Comparison of ENCODE assay signal across 8 mouse cellular contexts in genomic region chr12:108702185-108702584, GRCm38 (mm10). TPM values are rescaled to one million over a fixed set of nuclear protein-coding genes. Genes with fewer than 3 reads are reported as not detected.
DNase-seq lines count a peak whose midpoint lies in the region; ATAC-seq and TF ChIP-seq lines count a peak whose summit lies in the region.

TSS of gene Degs2 (minus strand) at chr12:108702315.

- TF ChIP-seq POLR2A in ES-Bruce4 (IDR thresholded peaks at IDR 0.05; ENCODE audit: insufficient read depth, low read length), result no peak
- peak; percentile 89; the same call in 1 of the 2 replicates for TF ChIP-seq POLR2A in small intestine, adult 2 months (IDR thresholded peaks at IDR 0.05; ENCODE audit: low read depth, low read length)

- no peaks in the 10 kb centered on the region for H3K4me1 ChIP-seq in ES-Bruce4 (ENCODE audit: control insufficient read depth, insufficient read depth, low read length)
- no peaks in the 10 kb centered on the region for H3K4me1 ChIP-seq in hindbrain, postnatal 0 days (ENCODE audit: insufficient read depth, low read length)
- H3K4me1 ChIP-seq in liver, embryonic 15.5 days (replicated peaks), result 0 out of 2 replicates have a peak, but pooled peaks cover 7% of the 10 kb centered on the region
- H3K4me1 ChIP-seq in small intestine, adult 2 months (ENCODE audit: control insufficient read depth, insufficient read depth, insufficient read length, low read length), result peaks cover 10% of the 10 kb centered on the region; the same call in 1 of the 2 replicates

- H3K27me3 ChIP-seq in ES-Bruce4 (ENCODE audit: control insufficient read depth, insufficient read depth, low read length, poor library complexity, severe bottlenecking), result peaks cover 4% of the 10 kb centered on the region; the same call in 1 of the 2 replicates
- H3K27me3 ChIP-seq in hindbrain, postnatal 0 days (ENCODE audit: insufficient read depth, low read length), result peaks cover 10% of the 10 kb centered on the region; the same call in 1 of the 2 replicates
- peaks cover 49% of the 10 kb centered on the region for H3K27me3 ChIP-seq in liver, embryonic 15.5 days
- H3K27me3 ChIP-seq in small intestine, adult 2 months (ENCODE audit: control insufficient read depth, insufficient read depth, low read length), result no peaks in the 10 kb centered on the region

- 0 out of 2 replicates have a peak within 1 kb of the TSS, but pooled peaks have one; percentile 10 for H3K9ac ChIP-seq in ES-Bruce4 (ENCODE audit: low read depth, poor library complexity, severe bottlenecking)
- no peak within 1 kb of the TSS for H3K9ac ChIP-seq in hindbrain, postnatal 0 days (replicated peaks; ENCODE audit: low read length)
- no peak within 1 kb of the TSS for H3K9ac ChIP-seq in liver, embryonic 15.5 days

- H3K4me3 ChIP-seq in ES-Bruce4 (ENCODE audit: low read depth, low read length), result peak within 1 kb of the TSS; percentile 68
- H3K4me3 ChIP-seq in hindbrain, postnatal 0 days (ENCODE audit: low read length), result peak within 1 kb of the TSS; percentile 30
- no peak within 1 kb of the TSS; the same call in 1 of the 2 replicates for H3K4me3 ChIP-seq in liver, embryonic 15.5 days (replicated peaks)
- peak within 1 kb of the TSS; percentile 75 for H3K4me3 ChIP-seq in small intestine, adult 2 months (ENCODE audit: low read depth, low read length)

- no peak within 1 kb of the TSS for H3K27ac ChIP-seq in ES-Bruce4 (ENCODE audit: insufficient read depth, low read length)
- H3K27ac ChIP-seq in hindbrain, postnatal 0 days, result no peak within 1 kb of the TSS
- H3K27ac ChIP-seq in liver, embryonic 15.5 days (replicated peaks), result no peak within 1 kb of the TSS
- H3K27ac ChIP-seq in small intestine, adult 2 months (ENCODE audit: insufficient read depth, low read depth, low read length), result peak within 1 kb of the TSS; percentile 99

- peak; percentile 24; the same call in 1 of the 2 replicates for ATAC-seq in common myeloid progenitor, adult 5-6 weeks (replicated peaks; ENCODE audit: low read depth, poor library complexity, severe bottlenecking)
- 0 out of 2 replicates have a peak, but pooled peaks have one; percentile 4 for ATAC-seq in hindbrain, postnatal 0 days
- ATAC-seq in liver, embryonic 15.5 days (ENCODE audit: insufficient read depth), result no peak

- no peaks in the 10 kb centered on the region for H3K36me3 ChIP-seq in ES-Bruce4 (ENCODE audit: control insufficient read depth, insufficient read depth, low read length, poor library complexity, severe bottlenecking)
- H3K36me3 ChIP-seq in hindbrain, postnatal 0 days (ENCODE audit: insufficient read depth, low read length), result no peaks in the 10 kb centered on the region
- no peaks in the 10 kb centered on the region for H3K36me3 ChIP-seq in liver, embryonic 15.5 days (replicated peaks)
- no peaks in the 10 kb centered on the region for H3K36me3 ChIP-seq in small intestine, adult 2 months (ENCODE audit: control insufficient read depth, insufficient read depth, low read length)

- DNase-seq in hindbrain, postnatal 0 days (ENCODE audit: low spot score), result no peak
- DNase-seq in spleen, postnatal 4 days (ENCODE audit: low spot score in 2 of 2), result no peak
- DNase-seq in spleen, postnatal 14 days (ENCODE audit: low spot score in 2 of 2), result no peak
- DNase-seq in layer of hippocampus, adult 9-10 months (ENCODE audit: low spot score), result no peak

- peak; percentile 20 for TF ChIP-seq CTCF in ES-Bruce4 (IDR thresholded peaks at IDR 0.05; ENCODE audit: low read depth, low read length)
- no peak for TF ChIP-seq CTCF in hindbrain, postnatal 0 days (IDR thresholded peaks at IDR 0.05; ENCODE audit: low read depth)
- TF ChIP-seq CTCF in small intestine, adult 2 months (IDR thresholded peaks at IDR 0.05; ENCODE audit: extremely low read depth, insufficient read length, insufficient replicate concordance, low read depth, low read length), result no peak

- 1% methylated on average over 32 of the region's 32 CpGs for whole genome bisulfite sequencing in hindbrain, postnatal 0 days
- 2% methylated on average over 32 of the region's 32 CpGs for WGBS in liver, embryonic 15.5 days (ENCODE audit: insufficient replicate concordance)
- 1% methylated on average over 32 of the region's 32 CpGs for whole genome bisulfite sequencing in small intestine, adult 2 months

- H3K4me2 ChIP-seq in hindbrain, postnatal 0 days (ENCODE audit: low read depth, low read length), result peak within 1 kb of the TSS; percentile 52
- peak within 1 kb of the TSS; percentile 37 for H3K4me2 ChIP-seq in liver, embryonic 15.5 days

- TF ChIP-seq EP300 in ES-Bruce4 (IDR thresholded peaks at IDR 0.05; ENCODE audit: insufficient read depth, low read depth, low read length), result no peak

- H3K9me3 ChIP-seq in ES-Bruce4 (replicated peaks; ENCODE audit: control insufficient read depth, insufficient read depth, low read length, poor library complexity, severe bottlenecking), result no peaks in the 10 kb centered on the region
- H3K9me3 ChIP-seq in hindbrain, postnatal 0 days (ENCODE audit: low read length), result no peaks in the 10 kb centered on the region
- H3K9me3 ChIP-seq in liver, embryonic 15.5 days (replicated peaks), result no peaks in the 10 kb centered on the region

RNA-seq across cellular contexts. Expression of gene Degs2, which starts in this region (rescaled TPM):
- polyA plus RNA-seq in ES-Bruce4 (2011; ENCODE audit: insufficient read depth, insufficient read length, low read depth, missing spikeins), result not detected in 2 replicates
- not detected in 2 replicates for total RNA-seq in common myeloid progenitor, adult 5-6 weeks (2017)
- 0.10 and 0.47 TPM in 2 replicates for total RNA-seq in hindbrain, postnatal 0 days (2014; rRNA removed)
- polyA plus RNA-seq in hindbrain, postnatal 0 days (2015; fragmentation: Nextera tagmentation; extraction: Ambion mirVana), result 0.73 and 1.4 TPM in 2 replicates
- polyA plus RNA-seq in liver, embryonic 15.5 days (2015; fragmentation: Nextera tagmentation; extraction: Ambion mirVana), result 0.08 and 0.12 TPM in 2 replicates
- polyA plus RNA-seq in small intestine, adult 2 months (2012; rRNA removed), result 211 and 406 TPM in 2 replicates

Comparison
In these comparisons a context has a peak if more than half of its experiments do, and no peak if none do; other contexts are left out.
1. RNA of gene Degs2 (polyA plus RNA-seq): 211 to 406 TPM in small intestine, adult 2 months; 0.73 to 1.4 TPM in hindbrain, postnatal 0 days, 0.08 to 0.12 TPM in liver, embryonic 15.5 days and not detected in ES-Bruce4; every median in the first group is over 10 times any median in the second.
2. Peak in ATAC-seq in common myeloid progenitor, adult 5-6 weeks; RNA of the gene not detected or under 1 TPM.